Mouse (Mus musculus): ENCODE results near the gene Gsta1.

- TF ChIP-seq CHD1 (IDR thresholded peaks at IDR 0.05; ENCODE audit: low read depth, low read length) (no peak), SIN3A (IDR thresholded peaks at IDR 0.05; ENCODE audit: low read length) (no peak), ZC3H11A (IDR thresholded peaks at IDR 0.05; ENCODE audit: low read depth, low read length) (no peak), JUND (IDR thresholded peaks at IDR 0.05; ENCODE audit: low read depth, low read length) (no peak), CTCF (IDR thresholded peaks at IDR 0.05 in 2 of 3, conservative IDR thresholded peaks at IDR 0.05 in 1 of 3; ENCODE audit: control insufficient read depth in 1 of 3, insufficient read depth in 1 of 3, low read depth in 2 of 3, low read length in 3 of 3, poor library complexity in 1 of 3, severe bottlenecking in 1 of 3) (no peak), CHD2 (IDR thresholded peaks at IDR 0.05; ENCODE audit: low read length) (no peak), POLR2AphosphoS2 (IDR thresholded peaks at IDR 0.05; ENCODE audit: low read length) (no peak), UBTF (IDR thresholded peaks at IDR 0.05; ENCODE audit: borderline replicate concordance, insufficient read depth, low read depth, low read length) (no peak), POLR2AphosphoS5 (IDR thresholded peaks at IDR 0.05; ENCODE audit: borderline replicate concordance, low read depth, low read length) (no peak)
Observed at GRCm38 (mm10) chr9:78225304-78225703, 5.2 kb upstream of the Gsta1 start.

Measured in MEL (cell line).